Mouse (Mus musculus): Measurements from ENCODE around the gene Hmg20b. TPM values are rescaled to one million over a fixed set of nuclear protein-coding genes. Genes with fewer than 3 reads are reported as not detected.
A peak's percentile ranks its signal among the peaks of the same experiment; 100 is the strongest.

Hmg20b gene
- polyA plus RNA-seq, 2 experiments, result 92.9 to 135 TPM

DNA sequence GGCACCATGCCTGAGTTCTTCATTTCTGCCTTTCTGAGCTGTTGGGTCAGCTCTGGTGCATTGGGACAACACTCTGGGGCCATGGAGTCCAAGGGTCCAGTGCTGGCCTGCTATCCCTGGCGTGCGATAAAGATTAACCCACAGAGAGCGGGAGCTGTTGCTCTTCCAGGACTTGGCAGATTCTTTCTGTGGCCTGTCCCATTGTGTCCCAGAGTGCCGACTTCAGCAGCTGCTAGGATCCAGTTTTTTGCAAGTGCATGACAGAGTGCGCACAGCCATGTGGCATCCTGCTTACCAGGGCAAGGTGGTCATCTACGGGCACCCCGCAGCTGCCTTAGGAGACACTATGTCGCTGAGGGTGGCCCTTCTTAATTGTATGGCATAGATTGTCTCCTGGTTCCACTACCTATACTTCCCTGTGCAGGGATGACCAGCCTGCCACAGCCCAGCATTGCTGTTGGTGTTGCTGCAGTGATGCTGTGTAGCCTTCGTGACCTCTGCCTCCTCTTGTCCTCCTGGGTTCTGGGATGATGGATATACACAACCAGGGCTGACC lies 49.9 kb downstream of the Hmg20b start:
- H3K4me1 ChIP-seq (ENCODE audit: control insufficient read depth, insufficient read depth, low read length), result no peaks in the 10 kb centered on the region
- no peaks in the 10 kb centered on the region for H3K27me3 ChIP-seq (ENCODE audit: control insufficient read depth, insufficient read depth, low read length)
- peaks cover 4% of the 10 kb centered on the region; the same call in 1 of the 2 replicates for H3K36me3 ChIP-seq (ENCODE audit: control insufficient read depth, insufficient read depth, low read length)
- H3K9me3 ChIP-seq (ENCODE audit: control insufficient read depth, low read length), result no peaks in the 10 kb centered on the region
- H3K9ac ChIP-seq (ENCODE audit: low read depth, low read length, severe bottlenecking), result no peak overlapping the region
- H3K4me3 ChIP-seq (replicated peaks; ENCODE audit: low read length), result no peak overlapping the region
- WGBS, result 84% methylated on average over 9 of the region's 9 CpGs
- H3K27ac ChIP-seq (replicated peaks; ENCODE audit: low read depth, low read length), result no peak overlapping the region
- no peak for TF ChIP-seq POLR2A (IDR thresholded peaks at IDR 0.05; ENCODE audit: borderline replicate concordance, extremely low read depth, insufficient read depth, insufficient read length)
- no peak for ATAC-seq (ENCODE audit: low FRiP score, low read depth)
- no peak overlapping the region for H3K4me2 ChIP-seq (replicated peaks; ENCODE audit: low read depth, low read length, severe bottlenecking)
- DNase-seq (ENCODE audit: low spot score), result no peak

GRCm38 (mm10) chr10:81299585-81300351 lies 50.5 kb downstream of the Hmg20b start:
- no peak overlapping the region for H3K4me3 ChIP-seq (replicated peaks; ENCODE audit: low read length)

GRCm38 (mm10) chr10:81298369-81299100 lies 51.7 kb downstream of the Hmg20b start:
- H3K9me3 ChIP-seq (ENCODE audit: control insufficient read depth, low read length), result no peaks in the 10 kb centered on the region
- DNase-seq (ENCODE audit: low spot score), result no peak
- H3K4me3 ChIP-seq (replicated peaks; ENCODE audit: low read length), result no peak overlapping the region
- H3K27ac ChIP-seq (replicated peaks; ENCODE audit: low read depth, low read length), result no peak overlapping the region
- no peak overlapping the region for H3K9ac ChIP-seq (ENCODE audit: low read depth, low read length, severe bottlenecking)
- H3K4me1 ChIP-seq (ENCODE audit: control insufficient read depth, insufficient read depth, low read length), result peaks cover 14% of the 10 kb centered on the region
- TF ChIP-seq POLR2A (IDR thresholded peaks at IDR 0.05; ENCODE audit: borderline replicate concordance, extremely low read depth, insufficient read depth, insufficient read length), result no peak
- WGBS, result 94% methylated on average over 17 of the region's 17 CpGs
- H3K27me3 ChIP-seq (ENCODE audit: control insufficient read depth, insufficient read depth, low read length), result no peaks in the 10 kb centered on the region
- 0 out of 2 replicates have a peak, but pooled peaks cover 3% of the 10 kb centered on the region for H3K36me3 ChIP-seq (ENCODE audit: control insufficient read depth, insufficient read depth, low read length)
- H3K4me2 ChIP-seq (replicated peaks; ENCODE audit: low read depth, low read length, severe bottlenecking), result no peak overlapping the region
- no peak for ATAC-seq (ENCODE audit: low FRiP score, low read depth)

More at GRCm38 (mm10) chr10:81299585-81300351, 50.5 kb downstream of the Hmg20b start:
- no peak for DNase-seq (ENCODE audit: low spot score)
- Histone ChIP-seq H3K4me1 (ENCODE audit: control insufficient read depth, insufficient read depth, low read length) (peaks cover 2% of the 10 kb centered on the region; the same call in 1 of the 2 replicates), H3K9ac (ENCODE audit: low read depth, low read length, severe bottlenecking) (no peak overlapping the region), H3K9me3 (ENCODE audit: control insufficient read depth, low read length) (no peaks in the 10 kb centered on the region), H3K27ac (replicated peaks; ENCODE audit: low read depth, low read length) (no peak overlapping the region), H3K4me2 (replicated peaks; ENCODE audit: low read depth, low read length, severe bottlenecking) (no peak overlapping the region), H3K36me3 (ENCODE audit: control insufficient read depth, insufficient read depth, low read length) (0 out of 2 replicates have a peak, but pooled peaks cover 3% of the 10 kb centered on the region), H3K27me3 (ENCODE audit: control insufficient read depth, insufficient read depth, low read length) (no peaks in the 10 kb centered on the region)
- TF ChIP-seq POLR2A (IDR thresholded peaks at IDR 0.05; ENCODE audit: borderline replicate concordance, extremely low read depth, insufficient read depth, insufficient read length), result no peak
- WGBS, result 88% methylated on average over 14 of the region's 14 CpGs
- no peak for ATAC-seq (ENCODE audit: low FRiP score, low read depth)

GRCm38 (mm10) chr10:81297845-81298244 lies 52.4 kb downstream of the Hmg20b start:
- Histone ChIP-seq H3K4me2 (replicated peaks; ENCODE audit: low read depth, low read length, severe bottlenecking) (no peak overlapping the region), H3K36me3 (ENCODE audit: control insufficient read depth, insufficient read depth, low read length) (0 out of 2 replicates have a peak, but pooled peaks cover 3% of the 10 kb centered on the region), H3K27me3 (ENCODE audit: control insufficient read depth, insufficient read depth, low read length) (no peaks in the 10 kb centered on the region), H3K9me3 (ENCODE audit: control insufficient read depth, low read length) (no peaks in the 10 kb centered on the region), H3K4me1 (ENCODE audit: control insufficient read depth, insufficient read depth, low read length) (peaks cover 14% of the 10 kb centered on the region), H3K4me3 (replicated peaks; ENCODE audit: low read length) (no peak overlapping the region), H3K9ac (ENCODE audit: low read depth, low read length, severe bottlenecking) (no peak overlapping the region), H3K27ac (replicated peaks; ENCODE audit: low read depth, low read length) (0 out of 2 replicates have a peak overlapping the region, but pooled peaks have one; percentile 38)
- 45% methylated on average over 10 of the region's 10 CpGs for WGBS
- ATAC-seq (ENCODE audit: low FRiP score, low read depth) (no peak), DNase-seq (ENCODE audit: low spot score) (no peak)
- no peak for TF ChIP-seq POLR2A (IDR thresholded peaks at IDR 0.05; ENCODE audit: borderline replicate concordance, extremely low read depth, insufficient read depth, insufficient read length)

DNA sequence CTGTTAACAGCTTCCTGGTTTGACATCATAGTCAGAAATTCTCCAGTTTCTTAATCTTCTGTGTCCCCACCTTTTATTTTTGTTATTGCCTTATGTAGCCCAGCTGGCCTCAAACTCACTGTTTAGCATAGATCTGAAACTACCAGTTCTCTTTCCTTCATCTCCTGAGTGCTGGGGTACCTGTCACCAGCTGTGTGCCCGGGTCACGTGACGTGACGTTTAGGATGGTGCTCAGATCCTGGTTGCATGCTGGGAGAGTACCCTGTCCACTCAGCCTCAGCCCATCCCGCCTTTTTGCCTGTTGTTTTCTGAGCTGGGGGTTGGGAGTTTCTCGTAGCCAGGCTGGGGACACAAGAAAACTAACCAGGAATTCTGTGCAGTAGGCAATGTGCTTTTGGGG lies 53.0 kb downstream of the Hmg20b start:
- Histone ChIP-seq H3K27ac (replicated peaks; ENCODE audit: low read depth, low read length) (no peak overlapping the region), H3K36me3 (ENCODE audit: control insufficient read depth, insufficient read depth, low read length) (0 out of 2 replicates have a peak, but pooled peaks cover 3% of the 10 kb centered on the region)
- DNase-seq (ENCODE audit: low spot score), result no peak

More for the DNA sequence above, 53.0 kb downstream of the Hmg20b start:
- H3K4me1 ChIP-seq (ENCODE audit: control insufficient read depth, insufficient read depth, low read length), result peaks cover 14% of the 10 kb centered on the region
- no peak for ATAC-seq (ENCODE audit: low FRiP score, low read depth)
- H3K4me2 ChIP-seq (replicated peaks; ENCODE audit: low read depth, low read length, severe bottlenecking), result no peak overlapping the region
- 78% methylated on average over 6 of the region's 6 CpGs for WGBS
- no peak for TF ChIP-seq POLR2A (IDR thresholded peaks at IDR 0.05; ENCODE audit: borderline replicate concordance, extremely low read depth, insufficient read depth, insufficient read length)
- H3K4me3 ChIP-seq (replicated peaks; ENCODE audit: low read length), result no peak overlapping the region
- H3K27me3 ChIP-seq (ENCODE audit: control insufficient read depth, insufficient read depth, low read length), result 0 out of 2 replicates have a peak, but pooled peaks cover 2% of the 10 kb centered on the region
- H3K9me3 ChIP-seq (ENCODE audit: control insufficient read depth, low read length), result no peaks in the 10 kb centered on the region
- H3K9ac ChIP-seq (ENCODE audit: low read depth, low read length, severe bottlenecking), result no peak overlapping the region

Small RNA genes lying within 50 kb of the gene (microRNA-seq; reads per million reads assigned to microRNA genes)
- gene Mir6913, result not detected

Other genes starting within 250 kb of the Hmg20b start
Only the 30 nearest of the 32 such genes appear.
- gene Zbtb7a, start 215.3 kb downstream of the Hmg20b start, polyA plus RNA-seq (2012; rRNA removed), result 17.7 and 21.0 TPM in 2 replicates
- gene Zbtb7a, start 215.3 kb downstream of the Hmg20b start, polyA plus RNA-seq (2014; fragmentation: Nextera tagmentation; extraction: Ambion mirVana), result 30.6 and 35.9 TPM in 2 replicates
- gene Pias4, start 182.6 kb downstream of the Hmg20b start, polyA plus RNA-seq (2012; rRNA removed), result 35.1 and 49.4 TPM in 2 replicates
- 40.4 and 44.2 TPM in 2 replicates for gene Pias4, start 182.6 kb downstream of the Hmg20b start, polyA plus RNA-seq (2014; fragmentation: Nextera tagmentation; extraction: Ambion mirVana)
- 1,329 and 1,559 TPM in 2 replicates for gene Eef2, start 173.8 kb downstream of the Hmg20b start, polyA plus RNA-seq (2012; rRNA removed)
- 544 and 581 TPM in 2 replicates for gene Eef2, start 173.8 kb downstream of the Hmg20b start, polyA plus RNA-seq (2014; fragmentation: Nextera tagmentation; extraction: Ambion mirVana)
- gene Dapk3, start 167.5 kb downstream of the Hmg20b start, polyA plus RNA-seq (2012; rRNA removed), result 73.0 and 81.8 TPM in 2 replicates
- 57.7 and 60.9 TPM in 2 replicates for gene Dapk3, start 167.5 kb downstream of the Hmg20b start, polyA plus RNA-seq (2014; fragmentation: Nextera tagmentation; extraction: Ambion mirVana)
- gene 4930442H23Rik, start 166.6 kb downstream of the Hmg20b start, polyA plus RNA-seq (2012; rRNA removed), result not detected in 2 replicates
- gene 4930442H23Rik, start 166.6 kb downstream of the Hmg20b start, polyA plus RNA-seq (2014; fragmentation: Nextera tagmentation; extraction: Ambion mirVana), result not detected in 2 replicates
- gene Nmrk2, start 148.4 kb downstream of the Hmg20b start, polyA plus RNA-seq (2012; rRNA removed), result 0.31 and 0.43 TPM in 2 replicates
- 0.64 and 0.87 TPM in 2 replicates for gene Nmrk2, start 148.4 kb downstream of the Hmg20b start, polyA plus RNA-seq (2014; fragmentation: Nextera tagmentation; extraction: Ambion mirVana)
- 0.67 and 0.74 TPM in 2 replicates for gene Atcay, start 119.6 kb downstream of the Hmg20b start, polyA plus RNA-seq (2012; rRNA removed)
- 0.25 TPM in 1 of 2 replicates, not detected in the other for gene Atcay, start 119.6 kb downstream of the Hmg20b start, polyA plus RNA-seq (2014; fragmentation: Nextera tagmentation; extraction: Ambion mirVana)
- 39.7 and 44.7 TPM in 2 replicates for gene Zfr2, start 117.3 kb downstream of the Hmg20b start, polyA plus RNA-seq (2012; rRNA removed)
- gene Zfr2, start 117.3 kb downstream of the Hmg20b start, polyA plus RNA-seq (2014; fragmentation: Nextera tagmentation; extraction: Ambion mirVana), result 9.7 and 10.5 TPM in 2 replicates
- gene Matk, start 97.5 kb downstream of the Hmg20b start, polyA plus RNA-seq (2012; rRNA removed), result 9.9 and 10.6 TPM in 2 replicates
- 5.9 and 6.8 TPM in 2 replicates for gene Matk, start 97.5 kb downstream of the Hmg20b start, polyA plus RNA-seq (2014; fragmentation: Nextera tagmentation; extraction: Ambion mirVana)
- 93.0 and 124 TPM in 2 replicates for gene Mrpl54, start 83.5 kb downstream of the Hmg20b start, polyA plus RNA-seq (2012; rRNA removed)
- gene Mrpl54, start 83.5 kb downstream of the Hmg20b start, polyA plus RNA-seq (2014; fragmentation: Nextera tagmentation; extraction: Ambion mirVana), result 200 and 202 TPM in 2 replicates
- gene Apba3, start 83.5 kb downstream of the Hmg20b start, polyA plus RNA-seq (2012; rRNA removed), result 77.9 and 102 TPM in 2 replicates
- 58.2 and 59.2 TPM in 2 replicates for gene Apba3, start 83.5 kb downstream of the Hmg20b start, polyA plus RNA-seq (2014; fragmentation: Nextera tagmentation; extraction: Ambion mirVana)
- gene Tjp3, start 58.9 kb downstream of the Hmg20b start, polyA plus RNA-seq (2012; rRNA removed), result 2.8 and 3.5 TPM in 2 replicates
- 5.2 and 6.4 TPM in 2 replicates for gene Tjp3, start 58.9 kb downstream of the Hmg20b start, polyA plus RNA-seq (2014; fragmentation: Nextera tagmentation; extraction: Ambion mirVana)
- gene Pip5k1c, start 57.5 kb downstream of the Hmg20b start, polyA plus RNA-seq (2012; rRNA removed), result 70.4 and 93.4 TPM in 2 replicates
- gene Pip5k1c, start 57.5 kb downstream of the Hmg20b start, polyA plus RNA-seq (2014; fragmentation: Nextera tagmentation; extraction: Ambion mirVana), result 53.0 and 60.4 TPM in 2 replicates
- 46.5 and 50.0 TPM in 2 replicates for gene Cactin, start 29.4 kb downstream of the Hmg20b start, polyA plus RNA-seq (2012; rRNA removed)
- gene Cactin, start 29.4 kb downstream of the Hmg20b start, polyA plus RNA-seq (2014; fragmentation: Nextera tagmentation; extraction: Ambion mirVana), result 25.3 and 33.9 TPM in 2 replicates
- gene Tbxa2r, start 21.7 kb downstream of the Hmg20b start, polyA plus RNA-seq (2012; rRNA removed), result 9.2 and 13.7 TPM in 2 replicates
- gene Tbxa2r, start 21.7 kb downstream of the Hmg20b start, polyA plus RNA-seq (2014; fragmentation: Nextera tagmentation; extraction: Ambion mirVana), result 8.5 and 10.8 TPM in 2 replicates
- gene Gipc3, start 7.2 kb downstream of the Hmg20b start, polyA plus RNA-seq (2012; rRNA removed), result 0.09 and 0.12 TPM in 2 replicates
- 0.06 TPM in 2 replicates for gene Gipc3, start 7.2 kb downstream of the Hmg20b start, polyA plus RNA-seq (2014; fragmentation: Nextera tagmentation; extraction: Ambion mirVana)
- gene Mfsd12, start 7.0 kb upstream of the Hmg20b start, polyA plus RNA-seq (2012; rRNA removed), result 12.0 and 18.5 TPM in 2 replicates
- 6.8 and 8.0 TPM in 2 replicates for gene Mfsd12, start 7.0 kb upstream of the Hmg20b start, polyA plus RNA-seq (2014; fragmentation: Nextera tagmentation; extraction: Ambion mirVana)
- 0.43 and 0.95 TPM in 2 replicates for gene 4930404N11Rik, start 15.3 kb upstream of the Hmg20b start, polyA plus RNA-seq (2012; rRNA removed)
- 0.37 and 0.41 TPM in 2 replicates for gene 4930404N11Rik, start 15.3 kb upstream of the Hmg20b start, polyA plus RNA-seq (2014; fragmentation: Nextera tagmentation; extraction: Ambion mirVana)
- gene Fzr1, start 28.0 kb upstream of the Hmg20b start, polyA plus RNA-seq (2012; rRNA removed), result 109 and 142 TPM in 2 replicates
- gene Fzr1, start 28.0 kb upstream of the Hmg20b start, polyA plus RNA-seq (2014; fragmentation: Nextera tagmentation; extraction: Ambion mirVana), result 92.8 and 95.5 TPM in 2 replicates
- 54.3 and 66.7 TPM in 2 replicates for gene Dohh, start 33.9 kb upstream of the Hmg20b start, polyA plus RNA-seq (2012; rRNA removed)
- gene Dohh, start 33.9 kb upstream of the Hmg20b start, polyA plus RNA-seq (2014; fragmentation: Nextera tagmentation; extraction: Ambion mirVana), result 60.0 and 63.7 TPM in 2 replicates
- 4.3 and 5.0 TPM in 2 replicates for gene Gm48551, start 34.0 kb upstream of the Hmg20b start, polyA plus RNA-seq (2012; rRNA removed)
- 1.1 and 2.9 TPM in 2 replicates for gene Gm48551, start 34.0 kb upstream of the Hmg20b start, polyA plus RNA-seq (2014; fragmentation: Nextera tagmentation; extraction: Ambion mirVana)
- gene Gm48552, start 38.5 kb upstream of the Hmg20b start, polyA plus RNA-seq (2012; rRNA removed), result 6.8 and 9.5 TPM in 2 replicates
- 0.99 and 1.2 TPM in 2 replicates for gene Gm48552, start 38.5 kb upstream of the Hmg20b start, polyA plus RNA-seq (2014; fragmentation: Nextera tagmentation; extraction: Ambion mirVana)
- gene Smim24, start 42.6 kb upstream of the Hmg20b start, polyA plus RNA-seq (2012; rRNA removed), result 7.5 and 7.8 TPM in 2 replicates
- gene Smim24, start 42.6 kb upstream of the Hmg20b start, polyA plus RNA-seq (2014; fragmentation: Nextera tagmentation; extraction: Ambion mirVana), result 4.3 and 4.6 TPM in 2 replicates
- gene Nfic, start 105.2 kb upstream of the Hmg20b start, polyA plus RNA-seq (2012; rRNA removed), result 38.1 and 56.4 TPM in 2 replicates
- 97.3 and 98.9 TPM in 2 replicates for gene Nfic, start 105.2 kb upstream of the Hmg20b start, polyA plus RNA-seq (2014; fragmentation: Nextera tagmentation; extraction: Ambion mirVana)
- gene Celf5, start 132.2 kb upstream of the Hmg20b start, polyA plus RNA-seq (2012; rRNA removed), result 5.9 and 7.9 TPM in 2 replicates
- 0.85 and 1.6 TPM in 2 replicates for gene Celf5, start 132.2 kb upstream of the Hmg20b start, polyA plus RNA-seq (2014; fragmentation: Nextera tagmentation; extraction: Ambion mirVana)
- 218 and 324 TPM in 2 replicates for gene Ncln, start 145.9 kb upstream of the Hmg20b start, polyA plus RNA-seq (2012; rRNA removed)
- 76.4 and 89.7 TPM in 2 replicates for gene Ncln, start 145.9 kb upstream of the Hmg20b start, polyA plus RNA-seq (2014; fragmentation: Nextera tagmentation; extraction: Ambion mirVana)
- gene S1pr4, start 149.7 kb upstream of the Hmg20b start, polyA plus RNA-seq (2012; rRNA removed), result 0.50 and 0.79 TPM in 2 replicates
- 0.23 and 0.66 TPM in 2 replicates for gene S1pr4, start 149.7 kb upstream of the Hmg20b start, polyA plus RNA-seq (2014; fragmentation: Nextera tagmentation; extraction: Ambion mirVana)
- 3.7 and 3.8 TPM in 2 replicates for gene Gna15, start 173.7 kb upstream of the Hmg20b start, polyA plus RNA-seq (2012; rRNA removed)
- gene Gna15, start 173.7 kb upstream of the Hmg20b start, polyA plus RNA-seq (2014; fragmentation: Nextera tagmentation; extraction: Ambion mirVana), result 3.4 and 3.8 TPM in 2 replicates
- gene Gna11, start 194.7 kb upstream of the Hmg20b start, polyA plus RNA-seq (2012; rRNA removed), result 97.4 and 116 TPM in 2 replicates
- 89.1 and 91.7 TPM in 2 replicates for gene Gna11, start 194.7 kb upstream of the Hmg20b start, polyA plus RNA-seq (2014; fragmentation: Nextera tagmentation; extraction: Ambion mirVana)
- 472 and 473 TPM in 2 replicates for gene Aes, start 209.0 kb upstream of the Hmg20b start, polyA plus RNA-seq (2012; rRNA removed)
- gene Aes, start 209.0 kb upstream of the Hmg20b start, polyA plus RNA-seq (2014; fragmentation: Nextera tagmentation; extraction: Ambion mirVana), result 380 and 393 TPM in 2 replicates

Data from limb, embryonic 14.5 days (tissue).